Mouse (Mus musculus) midbrain, embryonic 14.5 days (tissue): ENCODE data around the gene Oas1d. TPM values are rescaled to one million over a fixed set of nuclear protein-coding genes. Genes with fewer than 3 reads are reported as not detected.
A peak's percentile ranks its signal among the peaks of the same experiment; 100 is the strongest.

Source experiments
- ATAC-seq: fragments of 200-750 bp; cut with Nextera tagmentation; 2 replicates; pipeline ENCODE4 v1.8.0; 2017; ENCODE audit warnings: moderate number of reproducible peaks, moderate library complexity; ENCODE audit not compliant: low FRiP score, low TSS enrichment
- DNase-seq: peaks from one replicate; pipeline ENCODE4 v3.0.0-alpha.2; 2015
- H3K27ac ChIP-seq: fragments of 300-500 bp; sonication (generic); replicated peaks from 2 replicates; pipeline ENCODE4 v1.5.1; 2014; ENCODE audit warnings: mild to moderate bottlenecking, low read depth, low read length, moderate library complexity
- H3K27me3 ChIP-seq: fragments of 300-500 bp; sonication (generic); 2 replicates; pipeline ENCODE4 v1.6.1; 2014; ENCODE audit warnings: low read length, control low read depth, mixed read lengths; ENCODE audit not compliant: control insufficient read depth, insufficient read depth
- H3K36me3 ChIP-seq: fragments of 300-500 bp; sonication (generic); 2 replicates; pipeline ENCODE4 v1.6.1; 2014; ENCODE audit warnings: low read length, control low read depth; ENCODE audit not compliant: control insufficient read depth, insufficient read depth
- H3K4me1 ChIP-seq: fragments of 300-500 bp; sonication (generic); 2 replicates; pipeline ENCODE4 v1.6.1; 2014; ENCODE audit warnings: mild to moderate bottlenecking, antibody characterized with exemption, low read length, control low read depth; ENCODE audit not compliant: control insufficient read depth, insufficient read depth
- H3K4me2 ChIP-seq: fragments of 300-500 bp; sonication (generic); 2 replicates; pipeline ENCODE4 v1.6.1; 2014; ENCODE audit warnings: mild to moderate bottlenecking, low read length, moderate library complexity
- H3K4me3 ChIP-seq: fragments of 300-500 bp; sonication (generic); replicated peaks from 2 replicates; pipeline ENCODE4 v1.5.1; 2014; ENCODE audit warnings: low read depth, low read length
- H3K9ac ChIP-seq: fragments of 300-500 bp; sonication (generic); replicated peaks from 2 replicates; pipeline ENCODE4 v1.6.1; 2014; ENCODE audit warnings: mild to moderate bottlenecking, low read length, moderate library complexity
- H3K9me3 ChIP-seq: fragments of 300-500 bp; sonication (generic); 2 replicates; pipeline ENCODE4 v1.6.1; 2016; ENCODE audit warnings: low read length, control low read depth, mixed read lengths; ENCODE audit not compliant: control insufficient read depth
- WGBS: fragments of 180-500 bp; shearing (Covaris S2); extraction: QIAGEN DNeasy Blood & Tissue Kit; methylation state at CpG from one replicate; pipeline ENCODE4 v1.1.7; 2014; 5-methylcytosine and 5-hydroxymethylcytosine counted together
- polyA plus RNA-seq: library from polyadenylated mRNA; unstranded; fragments of >200 nt; fragmentation: Nextera tagmentation; extraction: Ambion mirVana; gene quantifications from 2 replicates; pipeline ENCODE4 v1.2.1, GENCODE M21; 2014

Oas1d gene
- polyA plus RNA-seq, 1 experiment from 2014 or later, result not detected

GRCm38 (mm10) chr5:120969703-120970102 lies 55.4 kb downstream of the Oas1d start:
- no peaks in the 10 kb centered on the region for H3K36me3 ChIP-seq
- no peak overlapping the region for H3K9ac ChIP-seq
- H3K27me3 ChIP-seq, result no peaks in the 10 kb centered on the region
- H3K9me3 ChIP-seq, result no peaks in the 10 kb centered on the region
- no peak overlapping the region for H3K27ac ChIP-seq
- H3K4me2 ChIP-seq, result no peak overlapping the region
- no peak for ATAC-seq
- H3K4me3 ChIP-seq, result no peak overlapping the region
- 26% methylated on average over 4 of the region's 4 CpGs for WGBS
- no peaks in the 10 kb centered on the region for H3K4me1 ChIP-seq
- DNase-seq, result peak; percentile 15

Other genes with a start within 250 kb of the Oas1d start
- gene Dtx1, start 202.6 kb upstream of the Oas1d start, polyA plus RNA-seq, result 50.0 and 61.4 TPM in 2 replicates
- 0.43 TPM in 1 of 2 replicates, not detected in the other for gene Oas2, start 164.7 kb upstream of the Oas1d start, polyA plus RNA-seq
- 1.1 TPM in 2 replicates for gene Oas3, start 136.9 kb upstream of the Oas1d start, polyA plus RNA-seq
- 0.12 and 0.23 TPM in 2 replicates for gene Oas1e, start 119.0 kb upstream of the Oas1d start, polyA plus RNA-seq
- 0.22 and 0.36 TPM in 2 replicates for gene Oas1c, start 102.0 kb upstream of the Oas1d start, polyA plus RNA-seq
- not detected in 2 replicates for gene Oas1f, start 67.2 kb upstream of the Oas1d start, polyA plus RNA-seq
- not detected in 2 replicates for gene Oas1h, start 53.1 kb upstream of the Oas1d start, polyA plus RNA-seq
- 1.3 TPM in 1 of 2 replicates, not detected in the other for gene Oas1g, start 26.9 kb upstream of the Oas1d start, polyA plus RNA-seq
- 3.1 TPM in 1 of 2 replicates, not detected in the other for gene Oas1a, start 7.0 kb upstream of the Oas1d start, polyA plus RNA-seq
- 15.6 and 15.8 TPM in 2 replicates for gene Rph3a, start 95.6 kb downstream of the Oas1d start, polyA plus RNA-seq